Mouse (Mus musculus) thymus, adult 2 months (tissue): ENCODE results near the gene St8sia1.

Experiments used
- CTCF ChIP-seq: fragments of 200-500 bp; IDR thresholded peaks from 2 replicates; pipeline ENCODE4 v1.5.1; 2012; ENCODE audit warnings: mild to moderate bottlenecking, control low read depth, low read length, moderate library complexity, borderline replicate concordance; ENCODE audit not compliant: control insufficient read depth, poor library complexity, insufficient read depth; ENCODE audit errors: extremely low read depth
- POLR2A ChIP-seq: fragments of 200-500 bp; IDR thresholded peaks from 2 replicates; pipeline ENCODE4 v1.6.1; 2012; ENCODE audit warnings: mild to moderate bottlenecking, low read length, control low read depth, moderate library complexity; ENCODE audit not compliant: control insufficient read depth, poor library complexity, insufficient read depth; ENCODE audit errors: extremely low read depth

DNA sequence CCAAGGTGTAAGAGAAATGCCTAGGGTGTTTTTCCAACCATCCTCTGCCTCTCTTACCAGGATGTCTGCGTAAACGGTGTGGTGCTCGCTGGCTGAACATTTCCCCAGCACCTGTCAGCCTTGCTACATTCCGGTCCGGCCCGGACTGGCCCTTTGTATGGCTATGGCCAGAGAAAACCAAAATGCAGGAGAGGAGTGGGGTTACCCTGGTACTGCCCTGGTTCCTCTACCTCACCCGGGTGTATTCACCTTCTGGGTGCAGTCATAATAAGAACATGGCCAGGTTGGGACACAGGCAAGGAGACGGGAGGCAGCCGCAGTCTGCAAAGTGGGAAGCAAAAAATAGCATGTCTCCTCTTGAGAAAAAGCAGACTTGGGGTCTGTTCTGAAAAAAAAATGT is 169.2 kb downstream of the St8sia1 start:
- TF ChIP-seq CTCF (no peak), POLR2A (no peak)
